Mouse (Mus musculus) liver, adult 2 months (tissue): ENCODE data around the gene Dmrtc2. TPM values are rescaled to one million over a fixed set of nuclear protein-coding genes. Genes with fewer than 3 reads are reported as not detected.
"Not testable (repeated sequence)": the region's sequence is repeated elsewhere in the genome, so short reads cannot be mapped to it uniquely, and the experiment has no call there.

Source experiments
- DNase-seq: peaks from one replicate; pipeline ENCODE4 v3.0.0-alpha.2; 2011; ENCODE audit warnings: low read depth, low spot score; ENCODE audit errors: extremely low read depth
- H3K27ac ChIP-seq: fragments of 200-500 bp; replicated peaks from 2 replicates; pipeline ENCODE4 v1.5.1; 2012; ENCODE audit warnings: low read depth, mild to moderate bottlenecking, control low read depth, inconsistent platforms, low read length; ENCODE audit not compliant: insufficient read depth
- H3K27me3 ChIP-seq: fragments of 200-500 bp; 2 replicates; pipeline ENCODE4 v1.6.1; 2012; ENCODE audit warnings: mild to moderate bottlenecking, moderate library complexity, low read length, inconsistent platforms; ENCODE audit not compliant: control insufficient read depth, insufficient read depth
- H3K36me3 ChIP-seq: fragments of 200-500 bp; 2 replicates; pipeline ENCODE4 v1.6.1; 2012; ENCODE audit warnings: low read length, inconsistent platforms; ENCODE audit not compliant: control insufficient read depth, insufficient read depth
- H3K4me1 ChIP-seq: fragments of 200-500 bp; 2 replicates; pipeline ENCODE4 v1.6.1; 2011; ENCODE audit warnings: low read length; ENCODE audit not compliant: control insufficient read depth, insufficient read depth
- H3K4me3 ChIP-seq: fragments of 200-500 bp; 2 replicates; pipeline ENCODE4 v1.5.1; 2011; ENCODE audit warnings: low read depth, mild to moderate bottlenecking, control low read depth, low read length, moderate library complexity; ENCODE audit not compliant: insufficient read depth
- H3K79me2 ChIP-seq: fragments of 200-500 bp; 2 replicates; pipeline ENCODE4 v1.6.1; 2012; ENCODE audit warnings: inconsistent platforms, mild to moderate bottlenecking, low read length, moderate library complexity; ENCODE audit not compliant: control insufficient read depth, insufficient read depth
- H3K9ac ChIP-seq: fragments of 200-500 bp; 2 replicates; pipeline ENCODE4 v1.6.1; 2012; ENCODE audit warnings: low read depth, mild to moderate bottlenecking, control low read depth, inconsistent platforms, low read length
- CTCF ChIP-seq: fragments of 200-500 bp; IDR thresholded peaks from 2 replicates; pipeline ENCODE4 v1.5.1; 2011; ENCODE audit warnings: low read depth, low read length, control low read depth
- POLR2A ChIP-seq: fragments of 200-500 bp; IDR thresholded peaks from 2 replicates; pipeline ENCODE4 v1.6.1; 2011; ENCODE audit warnings: low read length, control low read depth; ENCODE audit not compliant: insufficient read depth; ENCODE audit errors: extremely low read depth
- WGBS: fragments of 180-500 bp; shearing (Covaris S2); methylation state at CpG from one replicate; pipeline ENCODE4 v1.1.7; 2018; 5-methylcytosine and 5-hydroxymethylcytosine counted together
- polyA plus RNA-seq: library from polyadenylated mRNA; depleted of rRNA; stranded (reverse); fragments of >200 nt; gene quantifications from 2 replicates; pipeline ENCODE4 v1.2.3, GENCODE M21; 2012; rRNA removed
- total RNA-seq: library from RNA; depleted of rRNA; stranded (reverse); fragments of >200 nt; gene quantifications from 2 replicates; pipeline ENCODE4 v1.2.3, GENCODE M21; 2014; rRNA removed

The Dmrtc2 gene
- not detected in 2 replicates for total RNA-seq
- not detected in 2 replicates for polyA plus RNA-seq

GRCm38 (mm10) chr7:24869532-24870165, at the start of gene Dmrtc2, which contains the start of gene Lypd4:
TSS of gene Dmrtc2 (plus strand) at chr7:24870057.
TSS of gene Lypd4 (minus strand) at chr7:24869941.
- TF ChIP-seq POLR2A, result no peak
- no peak for TF ChIP-seq CTCF
- H3K4me3 ChIP-seq, result no peak within 1 kb of the TSS
- 51% methylated on average over 41 of the region's 41 CpGs for WGBS
- H3K27me3 ChIP-seq, result peaks cover 3% of the 10 kb centered on the region; the same call in 1 of the 2 replicates
- H3K79me2 ChIP-seq, result no peaks in the 10 kb centered on the region
- no peaks in the 10 kb centered on the region for H3K4me1 ChIP-seq
- H3K27ac ChIP-seq, result no peak within 1 kb of the TSS
- no peak within 1 kb of the TSS for H3K9ac ChIP-seq
- no peak for DNase-seq
- H3K36me3 ChIP-seq, result no peaks in the 10 kb centered on the region

- no peaks in the 10 kb centered on the region for H3K79me2 ChIP-seq
- H3K4me1 ChIP-seq, result no peaks in the 10 kb centered on the region
- no peak overlapping the region for H3K9ac ChIP-seq
- H3K27ac ChIP-seq, result no peak overlapping the region
- 0 out of 2 replicates have a peak, but pooled peaks cover 2% of the 10 kb centered on the region for H3K27me3 ChIP-seq
- no peak overlapping the region for H3K4me3 ChIP-seq
- 66% methylated on average over 7 of the region's 7 CpGs for WGBS
- DNase-seq, result no peak
- TF ChIP-seq CTCF (no peak), POLR2A (no peak)
- H3K36me3 ChIP-seq, result no peaks in the 10 kb centered on the region
Observed at GRCm38 (mm10) chr7:24824452-24824851, 45.4 kb upstream of the Dmrtc2 start.

DNA sequence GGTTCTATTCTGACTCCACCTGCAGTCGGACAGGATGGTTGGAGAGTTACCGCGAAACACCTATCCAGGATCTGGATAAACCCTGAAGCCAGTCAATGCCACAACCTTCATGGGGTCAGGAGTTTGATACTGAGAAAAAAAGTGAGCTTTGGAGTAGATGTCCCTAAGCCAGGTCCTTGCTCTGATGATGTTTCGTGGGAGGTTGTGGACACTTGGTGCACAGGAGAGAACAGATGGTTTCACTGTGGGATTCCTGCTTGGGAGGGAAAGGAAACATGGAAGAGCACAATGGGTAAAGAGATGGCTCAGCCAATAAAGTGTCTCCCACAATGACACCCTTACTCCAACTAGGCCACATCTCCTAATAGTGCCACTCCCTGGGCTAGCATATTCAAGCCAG, 42.7 kb upstream of the Dmrtc2 start:
- H3K79me2 ChIP-seq, result no peaks in the 10 kb centered on the region
- no peak for DNase-seq
- no peak overlapping the region for H3K27ac ChIP-seq
- TF ChIP-seq CTCF (no peak), POLR2A (no peak)
- no peaks in the 10 kb centered on the region for H3K27me3 ChIP-seq
- 81% methylated on average over 4 of the region's 4 CpGs for WGBS
- H3K9ac ChIP-seq, result no peak overlapping the region
- no peak overlapping the region for H3K4me3 ChIP-seq
- no peaks in the 10 kb centered on the region for H3K36me3 ChIP-seq
- H3K4me1 ChIP-seq, result no peaks in the 10 kb centered on the region

GRCm38 (mm10) chr7:24838732-24839409, 31.0 kb upstream of the Dmrtc2 start:
- not testable (repeated sequence) for H3K27me3 ChIP-seq, H3K4me1 ChIP-seq, H3K79me2 ChIP-seq, H3K4me3 ChIP-seq, H3K36me3 ChIP-seq, DNase-seq, H3K9ac ChIP-seq, H3K27ac ChIP-seq
- 72% methylated on average over 13 of the region's 13 CpGs for WGBS

- no peaks in the 10 kb centered on the region for H3K79me2 ChIP-seq
- DNase-seq, result no peak
- TF ChIP-seq CTCF, result no peak
- TF ChIP-seq POLR2A, result no peak
Observed at GRCm38 (mm10) chr7:24839410-24839808, 30.4 kb upstream of the Dmrtc2 start.

GRCm38 (mm10) chr7:24840331-24840730, 29.5 kb upstream of the Dmrtc2 start:
- no peaks in the 10 kb centered on the region for H3K27me3 ChIP-seq
- H3K79me2 ChIP-seq, result no peaks in the 10 kb centered on the region
- H3K36me3 ChIP-seq, result no peaks in the 10 kb centered on the region
- H3K4me1 ChIP-seq, result peaks cover 12% of the 10 kb centered on the region; the same call in 1 of the 2 replicates
- no peak for DNase-seq
- H3K9ac ChIP-seq, result no peak overlapping the region
- TF ChIP-seq POLR2A (no peak), CTCF (no peak)
- H3K27ac ChIP-seq, result no peak overlapping the region
- WGBS, result 80% methylated on average over 3 of the region's 3 CpGs
- H3K4me3 ChIP-seq, result no peak overlapping the region

More at GRCm38 (mm10) chr7:24839410-24839808, 30.4 kb upstream of the Dmrtc2 start:
- WGBS, result 84% methylated on average over 8 of the region's 8 CpGs
- Histone ChIP-seq H3K27me3 (no peaks in the 10 kb centered on the region), H3K9ac (no peak overlapping the region), H3K4me1 (peaks cover 7% of the 10 kb centered on the region; the same call in 1 of the 2 replicates), H3K27ac (no peak overlapping the region), H3K36me3 (no peaks in the 10 kb centered on the region), H3K4me3 (no peak overlapping the region)
